Mouse (Mus musculus): ENCODE measurements at regions not wholly inside any gene's neighbourhood (a gene's known extent, or its start where the extent isn't known, plus 50 kb on each side); places are given as distances from the start of the nearest gene placed in this dataset.

GRCm38 (mm10) chr10:97339866-97340706 lies 139.3 kb upstream of the Dcn start:
- DNase-seq (ENCODE audit: extremely low read depth, low read depth, low spot score): peak; percentile 36
- H3K4me1 ChIP-seq (ENCODE audit: control insufficient read depth, insufficient read depth, low read length): no peaks in the 10 kb centered on the region
- WGBS: 38% methylated on average over 11 of the region's 11 CpGs
- H3K27ac ChIP-seq (replicated peaks; ENCODE audit: insufficient read depth, low read depth, low read length): no peak overlapping the region
- H3K27me3 ChIP-seq (ENCODE audit: control insufficient read depth, insufficient read depth, low read length): no peaks in the 10 kb centered on the region
- H3K9ac ChIP-seq (ENCODE audit: low read depth, low read length): no peak overlapping the region
- H3K4me3 ChIP-seq (ENCODE audit: insufficient read depth, low read depth, low read length): no peak overlapping the region
- TF ChIP-seq POLR2A (IDR thresholded peaks at IDR 0.05; ENCODE audit: extremely low read depth, insufficient read depth, low read length) (no peak), CTCF (IDR thresholded peaks at IDR 0.05; ENCODE audit: low read depth, low read length) (peak; percentile 73)
- no peaks in the 10 kb centered on the region for H3K36me3 ChIP-seq (ENCODE audit: control insufficient read depth, insufficient read depth, low read length)
- no peaks in the 10 kb centered on the region for H3K79me2 ChIP-seq (ENCODE audit: control insufficient read depth, insufficient read depth, low read length)

- 26% methylated on average over 6 of the region's 6 CpGs for WGBS
- peak; percentile 38 for DNase-seq (ENCODE audit: extremely low read depth, low read depth, low spot score)
- H3K9ac ChIP-seq (ENCODE audit: low read depth, low read length): no peak overlapping the region
- no peaks in the 10 kb centered on the region for H3K79me2 ChIP-seq (ENCODE audit: control insufficient read depth, insufficient read depth, low read length)
- no peaks in the 10 kb centered on the region for H3K36me3 ChIP-seq (ENCODE audit: control insufficient read depth, insufficient read depth, low read length)
- H3K4me1 ChIP-seq (ENCODE audit: control insufficient read depth, insufficient read depth, low read length): no peaks in the 10 kb centered on the region; the same call in 1 of the 2 replicates
- no peak overlapping the region for H3K27ac ChIP-seq (replicated peaks; ENCODE audit: insufficient read depth, low read depth, low read length)
- TF ChIP-seq POLR2A (IDR thresholded peaks at IDR 0.05; ENCODE audit: extremely low read depth, insufficient read depth, low read length) (no peak), CTCF (IDR thresholded peaks at IDR 0.05; ENCODE audit: low read depth, low read length) (peak; percentile 97)
- H3K4me3 ChIP-seq (ENCODE audit: insufficient read depth, low read depth, low read length): no peak overlapping the region
- no peaks in the 10 kb centered on the region for H3K27me3 ChIP-seq (ENCODE audit: control insufficient read depth, insufficient read depth, low read length)
Observed at GRCm38 (mm10) chr10:97345347-97345746, 134.1 kb upstream of the Dcn start.

DNA sequence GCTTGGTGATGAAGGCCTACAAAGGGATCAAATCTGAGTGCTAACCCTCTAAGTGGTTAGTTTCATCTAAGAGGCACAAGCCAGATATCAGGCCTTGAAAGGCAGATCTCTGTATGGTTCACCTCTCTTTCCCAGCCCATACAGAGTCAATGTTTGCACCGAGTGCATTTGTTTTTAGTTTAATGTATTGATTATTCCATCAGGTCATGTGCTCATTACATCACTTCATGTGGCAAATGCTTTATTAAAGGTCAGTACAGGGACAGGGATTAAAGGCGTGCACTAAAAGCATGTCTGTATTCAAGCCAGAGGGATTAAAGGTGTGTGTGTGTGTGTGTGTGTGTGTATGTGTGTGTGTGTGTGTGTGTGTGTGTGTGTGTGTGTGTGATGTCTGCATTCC lies 132.5 kb upstream of the Dcn start:
- no peak overlapping the region for H3K9ac ChIP-seq (ENCODE audit: low read depth, low read length)
- TF ChIP-seq CTCF (IDR thresholded peaks at IDR 0.05; ENCODE audit: low read depth, low read length): no peak
- no peak for TF ChIP-seq POLR2A (IDR thresholded peaks at IDR 0.05; ENCODE audit: extremely low read depth, insufficient read depth, low read length)
- WGBS: 19% methylated on average over 2 of the region's 2 CpGs

DNA sequence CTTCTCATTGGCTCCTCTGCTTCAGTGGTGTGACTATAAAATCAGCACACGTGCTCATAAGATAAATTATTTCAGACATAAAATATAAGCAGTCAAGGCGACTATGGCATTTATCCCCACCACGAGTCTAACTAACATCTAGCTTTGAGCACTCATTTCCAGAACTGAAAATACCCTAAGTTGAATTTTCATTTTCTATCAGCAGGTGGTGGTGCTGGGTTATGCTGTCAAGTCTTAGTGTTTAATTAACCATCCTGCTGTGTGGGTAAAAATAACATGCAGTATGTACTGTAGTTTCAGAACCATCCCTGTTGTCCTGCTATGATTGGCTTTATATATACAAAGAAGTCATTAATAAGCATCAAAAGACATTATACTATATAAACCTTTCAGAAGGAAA lies 110.8 kb upstream of the Dcn start:
- 89% methylated on average over 3 of the region's 3 CpGs for WGBS
- no peaks in the 10 kb centered on the region for H3K27me3 ChIP-seq (ENCODE audit: control insufficient read depth, insufficient read depth, low read length)
- no peak for DNase-seq (ENCODE audit: extremely low read depth, low read depth, low spot score)

More for the DNA sequence above, 132.5 kb upstream of the Dcn start:
- Histone ChIP-seq H3K27ac (replicated peaks; ENCODE audit: insufficient read depth, low read depth, low read length) (no peak overlapping the region), H3K4me3 (ENCODE audit: insufficient read depth, low read depth, low read length) (no peak overlapping the region), H3K79me2 (ENCODE audit: control insufficient read depth, insufficient read depth, low read length) (no peaks in the 10 kb centered on the region), H3K27me3 (ENCODE audit: control insufficient read depth, insufficient read depth, low read length) (no peaks in the 10 kb centered on the region), H3K36me3 (ENCODE audit: control insufficient read depth, insufficient read depth, low read length) (no peaks in the 10 kb centered on the region), H3K4me1 (ENCODE audit: control insufficient read depth, insufficient read depth, low read length) (no peaks in the 10 kb centered on the region; the same call in 1 of the 2 replicates)
- DNase-seq (ENCODE audit: extremely low read depth, low read depth, low spot score): peak; percentile 62

GRCm38 (mm10) chr10:97375824-97376223 lies 103.6 kb upstream of the Dcn start:
- Histone ChIP-seq H3K4me3 (ENCODE audit: insufficient read depth, low read depth, low read length) (no peak overlapping the region), H3K79me2 (ENCODE audit: control insufficient read depth, insufficient read depth, low read length) (no peaks in the 10 kb centered on the region), H3K9ac (ENCODE audit: low read depth, low read length) (no peak overlapping the region), H3K4me1 (ENCODE audit: control insufficient read depth, insufficient read depth, low read length) (no peaks in the 10 kb centered on the region), H3K27ac (replicated peaks; ENCODE audit: insufficient read depth, low read depth, low read length) (no peak overlapping the region), H3K27me3 (ENCODE audit: control insufficient read depth, insufficient read depth, low read length) (no peaks in the 10 kb centered on the region), H3K36me3 (ENCODE audit: control insufficient read depth, insufficient read depth, low read length) (no peaks in the 10 kb centered on the region)
- peak; percentile 31 for DNase-seq (ENCODE audit: extremely low read depth, low read depth, low spot score)
- 9% methylated on average over 2 of the region's 2 CpGs for WGBS
- TF ChIP-seq CTCF (IDR thresholded peaks at IDR 0.05; ENCODE audit: low read depth, low read length) (peak; percentile 71), POLR2A (IDR thresholded peaks at IDR 0.05; ENCODE audit: extremely low read depth, insufficient read depth, low read length) (no peak)

More for the DNA sequence above, 110.8 kb upstream of the Dcn start:
- Histone ChIP-seq H3K79me2 (ENCODE audit: control insufficient read depth, insufficient read depth, low read length) (no peaks in the 10 kb centered on the region), H3K36me3 (ENCODE audit: control insufficient read depth, insufficient read depth, low read length) (no peaks in the 10 kb centered on the region), H3K9ac (ENCODE audit: low read depth, low read length) (no peak overlapping the region), H3K4me3 (ENCODE audit: insufficient read depth, low read depth, low read length) (no peak overlapping the region), H3K4me1 (ENCODE audit: control insufficient read depth, insufficient read depth, low read length) (no peaks in the 10 kb centered on the region), H3K27ac (replicated peaks; ENCODE audit: insufficient read depth, low read depth, low read length) (no peak overlapping the region)
- TF ChIP-seq POLR2A (IDR thresholded peaks at IDR 0.05; ENCODE audit: extremely low read depth, insufficient read depth, low read length) (no peak), CTCF (IDR thresholded peaks at IDR 0.05; ENCODE audit: low read depth, low read length) (no peak)

GRCm38 (mm10) chr10:97376376-97376775 lies 103.0 kb upstream of the Dcn start:
- DNase-seq (ENCODE audit: extremely low read depth, low read depth, low spot score): no peak
- no peaks in the 10 kb centered on the region for H3K79me2 ChIP-seq (ENCODE audit: control insufficient read depth, insufficient read depth, low read length)
- no peaks in the 10 kb centered on the region for H3K4me1 ChIP-seq (ENCODE audit: control insufficient read depth, insufficient read depth, low read length)
- H3K27ac ChIP-seq (replicated peaks; ENCODE audit: insufficient read depth, low read depth, low read length): no peak overlapping the region
- no peak overlapping the region for H3K4me3 ChIP-seq (ENCODE audit: insufficient read depth, low read depth, low read length)
- no peaks in the 10 kb centered on the region for H3K36me3 ChIP-seq (ENCODE audit: control insufficient read depth, insufficient read depth, low read length)
- no peak for TF ChIP-seq POLR2A (IDR thresholded peaks at IDR 0.05; ENCODE audit: extremely low read depth, insufficient read depth, low read length)
- TF ChIP-seq CTCF (IDR thresholded peaks at IDR 0.05; ENCODE audit: low read depth, low read length): no peak
- H3K27me3 ChIP-seq (ENCODE audit: control insufficient read depth, insufficient read depth, low read length): no peaks in the 10 kb centered on the region
- 49% methylated on average over 4 of the region's 4 CpGs for WGBS
- no peak overlapping the region for H3K9ac ChIP-seq (ENCODE audit: low read depth, low read length)

Measured in liver, adult 2 months (tissue).